Mouse (Mus musculus): ENCODE data around the gene Rfx2. TPM values are rescaled to one million over a fixed set of nuclear protein-coding genes. Genes with fewer than 3 reads are reported as not detected.

Gene Rfx2
- polyA plus RNA-seq, 1 experiment from 2014 or later, result 6.7 TPM

DNA sequence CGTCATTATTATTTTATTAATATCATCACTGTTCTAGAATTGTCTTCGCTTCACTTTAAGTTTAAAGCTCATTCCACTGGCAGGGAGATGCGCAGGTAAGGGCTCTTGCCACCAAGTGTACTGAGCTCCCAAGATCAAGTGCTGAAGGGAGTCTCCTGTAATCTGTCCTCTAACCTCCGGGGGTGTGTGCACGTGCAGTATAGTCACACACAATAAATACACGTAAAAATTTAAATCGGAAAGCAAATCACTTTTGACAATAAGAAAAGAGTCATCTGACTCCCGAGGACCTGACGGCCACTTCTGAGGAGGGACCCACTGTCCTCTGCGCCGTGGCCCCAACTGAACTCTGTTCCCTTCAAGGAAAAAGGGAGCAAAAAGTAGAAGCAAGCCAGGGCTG lies 1.6 kb downstream of the Rfx2 start:
- Histone ChIP-seq H3K36me3 (ENCODE audit: control insufficient read depth, insufficient read depth, low read length) (no peaks in the 10 kb centered on the region), H3K4me1 (replicated peaks; ENCODE audit: control insufficient read depth, insufficient read depth, low read length) (no peaks in the 10 kb centered on the region), H3K27ac (ENCODE audit: low read depth, low read length) (no peak overlapping the region), H3K27me3 (ENCODE audit: control insufficient read depth, insufficient read depth, low read length) (peaks cover 5% of the 10 kb centered on the region; the same call in 1 of the 2 replicates), H3K9me3 (ENCODE audit: control insufficient read depth, low read length) (no peaks in the 10 kb centered on the region), H3K4me3 (ENCODE audit: low read depth, low read length) (peak overlapping the region; percentile 65), H3K4me2 (replicated peaks; ENCODE audit: low read depth, low read length) (peak overlapping the region; percentile 75), H3K9ac (ENCODE audit: low read depth, low read length) (no peak overlapping the region)
- ATAC-seq (ENCODE audit: low FRiP score) (no peak), DNase-seq (ENCODE audit: low spot score) (no peak)
- WGBS, result 26% methylated on average over 11 of the region's 11 CpGs

DNA sequence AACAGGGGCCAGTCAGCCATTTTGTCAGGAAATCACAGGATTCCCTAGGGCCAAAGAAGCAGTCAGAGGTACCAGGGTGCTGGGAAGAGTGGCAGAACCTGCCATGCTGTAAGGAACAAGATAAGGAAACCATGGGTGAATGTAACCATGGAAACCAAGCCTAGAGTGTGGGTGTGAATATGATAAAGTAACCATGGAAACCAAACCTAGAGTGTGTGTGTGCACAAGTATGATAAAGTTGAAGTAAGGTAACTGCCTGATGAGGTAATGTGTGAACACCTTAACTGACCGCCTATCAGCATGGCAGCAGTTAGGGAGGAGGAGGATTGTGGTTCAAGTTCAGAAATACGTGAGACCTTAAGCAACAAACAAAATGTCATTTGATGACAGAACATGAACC lies 4.1 kb downstream of the Rfx2 start:
- no peak overlapping the region for H3K4me3 ChIP-seq (ENCODE audit: low read depth, low read length)
- ATAC-seq (ENCODE audit: low FRiP score), result no peak
- no peaks in the 10 kb centered on the region for H3K4me1 ChIP-seq (replicated peaks; ENCODE audit: control insufficient read depth, insufficient read depth, low read length)
- WGBS, result 87% methylated on average over 2 of the region's 2 CpGs
- no peaks in the 10 kb centered on the region for H3K36me3 ChIP-seq (ENCODE audit: control insufficient read depth, insufficient read depth, low read length)
- H3K27me3 ChIP-seq (ENCODE audit: control insufficient read depth, insufficient read depth, low read length), result peaks cover 5% of the 10 kb centered on the region; the same call in 1 of the 2 replicates
- H3K27ac ChIP-seq (ENCODE audit: low read depth, low read length), result no peak overlapping the region
- no peak for DNase-seq (ENCODE audit: low spot score)
- H3K9ac ChIP-seq (ENCODE audit: low read depth, low read length), result no peak overlapping the region
- no peaks in the 10 kb centered on the region for H3K9me3 ChIP-seq (ENCODE audit: control insufficient read depth, low read length)
- H3K4me2 ChIP-seq (replicated peaks; ENCODE audit: low read depth, low read length), result no peak overlapping the region

DNA sequence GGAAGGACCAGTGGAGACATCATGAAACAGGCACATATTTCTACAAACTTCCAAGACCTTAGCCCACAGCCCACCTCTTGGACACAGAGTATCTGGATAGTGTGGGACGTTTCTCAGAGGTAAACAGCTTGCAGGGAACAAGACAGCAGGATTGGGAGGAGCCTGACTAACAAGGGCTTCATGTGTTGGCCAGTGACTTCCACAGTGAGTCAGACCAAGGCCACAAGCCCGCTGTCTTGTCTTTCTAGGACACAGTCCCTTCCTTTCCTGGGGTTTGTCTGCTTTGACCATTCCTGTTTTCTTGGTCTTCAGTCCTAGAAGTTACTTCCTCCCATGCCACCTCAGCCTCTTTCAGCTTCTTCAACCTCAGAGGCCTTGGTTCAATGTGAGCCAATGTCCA lies 7.5 kb downstream of the Rfx2 start:
- H3K36me3 ChIP-seq (ENCODE audit: control insufficient read depth, insufficient read depth, low read length), result no peaks in the 10 kb centered on the region
- H3K9ac ChIP-seq (ENCODE audit: low read depth, low read length), result no peak overlapping the region
- H3K27me3 ChIP-seq (ENCODE audit: control insufficient read depth, insufficient read depth, low read length), result no peaks in the 10 kb centered on the region
- H3K4me1 ChIP-seq (replicated peaks; ENCODE audit: control insufficient read depth, insufficient read depth, low read length), result 0 out of 2 replicates have a peak, but pooled peaks cover under 1% of the 10 kb centered on the region
- no peak for ATAC-seq (ENCODE audit: low FRiP score)
- 77% methylated on average over 2 of the region's 2 CpGs for WGBS
- DNase-seq (ENCODE audit: low spot score), result no peak
- no peak overlapping the region for H3K27ac ChIP-seq (ENCODE audit: low read depth, low read length)
- no peaks in the 10 kb centered on the region for H3K9me3 ChIP-seq (ENCODE audit: control insufficient read depth, low read length)
- H3K4me3 ChIP-seq (ENCODE audit: low read depth, low read length), result no peak overlapping the region
- no peak overlapping the region for H3K4me2 ChIP-seq (replicated peaks; ENCODE audit: low read depth, low read length)

DNA sequence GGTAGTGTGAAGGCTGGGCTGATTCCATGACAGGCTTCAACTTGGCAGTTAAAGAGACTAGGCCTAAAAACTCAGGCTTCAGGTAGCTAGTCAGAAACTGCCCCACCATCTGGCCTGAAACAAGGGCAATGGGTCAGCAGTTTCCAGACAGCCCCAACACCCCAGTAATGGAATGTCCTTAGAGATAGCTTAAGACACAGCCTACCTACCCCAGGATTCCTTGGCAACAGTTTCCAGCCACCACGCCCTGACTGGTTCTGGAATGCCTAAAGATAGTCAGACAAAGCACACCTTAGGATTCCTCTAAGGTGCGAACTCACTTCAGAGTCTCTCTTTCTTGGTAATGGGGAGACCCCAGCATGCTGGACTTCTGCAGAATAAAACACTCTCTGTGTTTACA lies 8.4 kb downstream of the Rfx2 start:
- WGBS, result 86% methylated on average over 2 of the region's 2 CpGs
- no peak overlapping the region for H3K4me2 ChIP-seq (replicated peaks; ENCODE audit: low read depth, low read length)
- H3K36me3 ChIP-seq (ENCODE audit: control insufficient read depth, insufficient read depth, low read length), result no peaks in the 10 kb centered on the region
- ATAC-seq (ENCODE audit: low FRiP score), result no peak
- no peaks in the 10 kb centered on the region for H3K27me3 ChIP-seq (ENCODE audit: control insufficient read depth, insufficient read depth, low read length)
- DNase-seq (ENCODE audit: low spot score), result no peak
- no peak overlapping the region for H3K4me3 ChIP-seq (ENCODE audit: low read depth, low read length)
- no peak overlapping the region for H3K9ac ChIP-seq (ENCODE audit: low read depth, low read length)
- no peak overlapping the region for H3K27ac ChIP-seq (ENCODE audit: low read depth, low read length)
- no peaks in the 10 kb centered on the region for H3K9me3 ChIP-seq (ENCODE audit: control insufficient read depth, low read length)
- 0 out of 2 replicates have a peak, but pooled peaks cover 3% of the 10 kb centered on the region for H3K4me1 ChIP-seq (replicated peaks; ENCODE audit: control insufficient read depth, insufficient read depth, low read length)

DNA sequence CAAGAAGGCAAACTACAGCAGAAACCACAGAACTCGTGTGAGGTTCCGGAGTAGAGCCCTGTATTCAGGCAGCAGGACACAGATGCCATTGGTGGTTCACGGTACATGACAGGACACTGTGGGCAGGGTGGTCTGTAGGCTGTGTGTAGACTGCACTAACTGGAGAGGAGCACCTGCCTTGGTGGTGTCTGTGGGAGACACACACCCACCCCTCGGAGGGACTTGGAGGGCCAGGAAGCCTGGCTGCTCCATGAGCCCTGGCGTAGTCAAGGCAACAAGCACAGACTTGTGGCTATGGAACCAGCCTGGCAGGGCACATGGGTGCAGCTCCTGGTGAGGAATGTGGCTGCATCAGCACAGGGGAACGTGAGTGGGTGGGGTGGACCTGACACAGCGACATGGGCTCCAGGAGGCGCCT lies 11.1 kb downstream of the Rfx2 start:
- WGBS, result 80% methylated on average over 8 of the region's 8 CpGs
- Histone ChIP-seq H3K27ac (ENCODE audit: low read depth, low read length) (0 out of 2 replicates have a peak overlapping the region, but pooled peaks have one; percentile 10), H3K4me2 (replicated peaks; ENCODE audit: low read depth, low read length) (no peak overlapping the region), H3K9ac (ENCODE audit: low read depth, low read length) (no peak overlapping the region), H3K4me1 (replicated peaks; ENCODE audit: control insufficient read depth, insufficient read depth, low read length) (peaks cover 9% of the 10 kb centered on the region; the same call in 1 of the 2 replicates), H3K36me3 (ENCODE audit: control insufficient read depth, insufficient read depth, low read length) (no peaks in the 10 kb centered on the region), H3K27me3 (ENCODE audit: control insufficient read depth, insufficient read depth, low read length) (no peaks in the 10 kb centered on the region), H3K9me3 (ENCODE audit: control insufficient read depth, low read length) (no peaks in the 10 kb centered on the region), H3K4me3 (ENCODE audit: low read depth, low read length) (no peak overlapping the region)
- DNase-seq (ENCODE audit: low spot score) (no peak), ATAC-seq (ENCODE audit: low FRiP score) (no peak)

DNA sequence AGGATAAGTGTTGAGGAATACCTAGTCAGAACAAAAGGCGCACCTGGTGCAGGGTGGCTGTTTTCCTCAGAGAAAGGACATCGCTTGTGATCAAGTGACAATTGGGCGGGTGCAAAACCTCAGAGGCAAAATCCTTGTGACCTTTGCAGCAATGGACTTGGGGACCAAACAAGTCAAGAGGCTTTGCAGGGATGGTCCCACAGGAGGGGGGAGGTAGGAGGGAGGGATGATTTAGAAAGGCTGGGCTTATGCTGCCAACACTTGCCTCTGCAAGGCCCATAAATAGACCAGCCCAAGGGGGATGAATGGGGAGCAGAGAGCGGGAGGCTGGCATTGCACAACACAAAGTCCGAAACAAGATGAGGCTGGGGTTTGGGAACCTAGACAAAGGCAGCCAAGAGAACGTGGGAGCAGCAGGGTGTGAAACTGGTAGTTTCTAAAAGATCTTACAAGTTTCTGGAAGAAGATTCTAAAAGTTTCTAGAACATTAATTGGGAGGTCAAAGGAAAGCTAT lies 11.7 kb downstream of the Rfx2 start:
- ATAC-seq (ENCODE audit: low FRiP score), result no peak
- no peak for DNase-seq (ENCODE audit: low spot score)

DNA sequence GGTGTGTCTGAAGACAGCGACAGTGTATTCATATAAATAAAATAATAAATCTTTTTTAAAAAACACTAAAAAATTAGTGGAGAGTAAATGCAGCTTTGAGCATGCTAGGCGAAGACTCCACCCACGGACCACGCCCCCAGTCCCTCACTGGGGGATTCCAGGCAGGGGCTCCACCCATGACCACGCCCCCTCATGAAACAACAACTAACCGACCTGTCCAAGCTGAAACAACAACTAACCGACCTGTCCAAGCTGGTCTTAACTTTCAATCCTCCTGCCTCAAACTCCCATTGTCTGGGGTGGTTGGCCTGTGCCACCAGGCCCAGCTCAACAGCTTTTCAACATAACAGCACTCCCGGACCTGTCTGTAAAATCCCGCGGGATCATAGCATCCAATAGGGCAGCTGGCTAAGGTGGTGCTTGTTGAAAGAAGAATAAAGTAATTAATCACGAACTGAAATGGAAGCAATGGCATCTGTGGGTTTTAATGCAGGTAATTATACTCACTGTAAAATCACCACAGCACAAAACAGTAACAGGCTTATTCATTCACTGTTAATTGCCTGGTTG lies 12.7 kb downstream of the Rfx2 start:
- H3K36me3 ChIP-seq (ENCODE audit: control insufficient read depth, insufficient read depth, low read length), result no peaks in the 10 kb centered on the region
- 35% methylated on average over 11 of the region's 11 CpGs for WGBS
- DNase-seq (ENCODE audit: low spot score) (no peak), ATAC-seq (ENCODE audit: low FRiP score) (no peak)
- no peaks in the 10 kb centered on the region for H3K9me3 ChIP-seq (ENCODE audit: control insufficient read depth, low read length)
- peaks cover 14% of the 10 kb centered on the region; the same call in 1 of the 2 replicates for H3K4me1 ChIP-seq (replicated peaks; ENCODE audit: control insufficient read depth, insufficient read depth, low read length)
- H3K4me3 ChIP-seq (ENCODE audit: low read depth, low read length), result no peak overlapping the region
- H3K27ac ChIP-seq (ENCODE audit: low read depth, low read length), result no peak overlapping the region
- no peaks in the 10 kb centered on the region for H3K27me3 ChIP-seq (ENCODE audit: control insufficient read depth, insufficient read depth, low read length)
- H3K9ac ChIP-seq (ENCODE audit: low read depth, low read length), result no peak overlapping the region
- no peak overlapping the region for H3K4me2 ChIP-seq (replicated peaks; ENCODE audit: low read depth, low read length)

More for the DNA sequence above, 11.7 kb downstream of the Rfx2 start:
- Histone ChIP-seq H3K4me3 (ENCODE audit: low read depth, low read length) (no peak overlapping the region), H3K36me3 (ENCODE audit: control insufficient read depth, insufficient read depth, low read length) (no peaks in the 10 kb centered on the region), H3K4me1 (replicated peaks; ENCODE audit: control insufficient read depth, insufficient read depth, low read length) (peaks cover 10% of the 10 kb centered on the region; the same call in 1 of the 2 replicates), H3K4me2 (replicated peaks; ENCODE audit: low read depth, low read length) (no peak overlapping the region), H3K9me3 (ENCODE audit: control insufficient read depth, low read length) (no peaks in the 10 kb centered on the region), H3K27me3 (ENCODE audit: control insufficient read depth, insufficient read depth, low read length) (no peaks in the 10 kb centered on the region), H3K27ac (ENCODE audit: low read depth, low read length) (no peak overlapping the region), H3K9ac (ENCODE audit: low read depth, low read length) (no peak overlapping the region)
- WGBS, result 72% methylated on average over 6 of the region's 6 CpGs

DNA sequence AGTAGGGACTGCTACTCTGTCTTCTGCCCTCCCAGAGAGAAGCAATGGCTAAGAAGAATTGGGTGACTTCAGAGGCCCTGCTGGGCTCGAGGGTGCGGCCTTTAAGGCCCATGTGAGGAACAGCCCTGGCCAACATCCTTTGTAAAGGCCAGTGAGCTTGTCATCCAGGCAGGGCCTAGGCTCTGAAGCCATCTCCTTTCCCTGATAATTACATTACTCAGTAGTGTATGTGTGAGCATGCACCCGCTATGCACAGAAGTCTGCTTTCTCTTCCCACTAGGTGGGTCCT lies 15.8 kb downstream of the Rfx2 start:
- H3K9me3 ChIP-seq (ENCODE audit: control insufficient read depth, low read length), result no peaks in the 10 kb centered on the region
- no peak overlapping the region for H3K9ac ChIP-seq (ENCODE audit: low read depth, low read length)
- no peak for DNase-seq (ENCODE audit: low spot score)
- no peak for ATAC-seq (ENCODE audit: low FRiP score)
- 58% methylated on average over 3 of the region's 3 CpGs for WGBS
- H3K27me3 ChIP-seq (ENCODE audit: control insufficient read depth, insufficient read depth, low read length), result peaks cover 2% of the 10 kb centered on the region; the same call in 1 of the 2 replicates
- H3K4me2 ChIP-seq (replicated peaks; ENCODE audit: low read depth, low read length), result 0 out of 2 replicates have a peak overlapping the region, but pooled peaks have one; percentile 12
- H3K27ac ChIP-seq (ENCODE audit: low read depth, low read length), result peak overlapping the region; percentile 71
- no peaks in the 10 kb centered on the region for H3K36me3 ChIP-seq (ENCODE audit: control insufficient read depth, insufficient read depth, low read length)
- H3K4me3 ChIP-seq (ENCODE audit: low read depth, low read length), result no peak overlapping the region
- peaks cover 21% of the 10 kb centered on the region for H3K4me1 ChIP-seq (replicated peaks; ENCODE audit: control insufficient read depth, insufficient read depth, low read length)
